Mouse (Mus musculus): ENCODE data around the gene Ercc8. TPM values are rescaled to one million over a fixed set of nuclear protein-coding genes. Genes with fewer than 3 reads are reported as not detected.
A peak's percentile ranks its signal among the peaks of the same experiment; 100 is the strongest.

Gene Ercc8
- polyA plus RNA-seq, 1 experiment from 2014 or later = 11.8 TPM

DNA sequence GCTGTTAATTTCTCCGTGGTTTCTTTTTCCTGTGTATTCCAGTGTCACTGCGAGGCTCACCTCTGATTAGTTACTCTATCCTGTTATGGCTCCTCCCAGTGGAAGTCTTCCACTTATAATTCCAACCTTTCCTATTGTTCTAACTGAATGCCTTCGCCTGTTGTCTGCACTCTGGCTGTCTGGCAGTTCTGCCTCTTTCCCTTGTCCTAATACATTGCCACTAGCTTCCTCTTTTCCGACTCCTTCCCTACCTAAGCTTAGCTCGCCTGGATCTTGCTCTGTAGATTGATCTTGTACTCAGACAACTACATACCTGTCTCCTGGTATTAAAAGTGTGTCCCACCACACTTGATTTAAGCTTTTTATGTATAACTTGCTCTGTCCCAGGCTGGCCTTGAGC is 22.3 kb downstream of the Ercc8 start:
- no peak for ATAC-seq (ENCODE audit: insufficient number of reproducible peaks, insufficient read depth, low FRiP score, low read depth)
- H3K27ac ChIP-seq (replicated peaks in 1 of 2; ENCODE audit: control insufficient read depth in 1 of 2, insufficient read depth in 1 of 2, low read depth in 2 of 2, low read length in 2 of 2) = 0 out of 4 replicates have a peak overlapping the region, but pooled peaks have one; percentile 3 to 19
- no peaks in the 10 kb centered on the region for H3K4me1 ChIP-seq (ENCODE audit: control insufficient read depth in 2 of 2, insufficient read depth in 2 of 2, low read length in 2 of 2)
- H3K9ac ChIP-seq (ENCODE audit: low read length) = no peak overlapping the region
- no peaks in the 10 kb centered on the region for H3K27me3 ChIP-seq (ENCODE audit: control insufficient read depth, insufficient read depth, low read length)
- no peak overlapping the region for H3K4me3 ChIP-seq (ENCODE audit: control insufficient read depth in 1 of 2, insufficient read depth in 1 of 2, low read depth in 1 of 2, low read length in 2 of 2)
- WGBS = 54% methylated on average over 5 of the region's 5 CpGs
- no peak overlapping the region; the same call in 1 of the 2 replicates for H3K4me2 ChIP-seq (ENCODE audit: low read length)
- H3K9me3 ChIP-seq (ENCODE audit: control insufficient read depth, low read length) = no peaks in the 10 kb centered on the region
- peaks cover 70% of the 10 kb centered on the region for H3K36me3 ChIP-seq (ENCODE audit: control insufficient read depth, insufficient read depth, low read length)

DNA sequence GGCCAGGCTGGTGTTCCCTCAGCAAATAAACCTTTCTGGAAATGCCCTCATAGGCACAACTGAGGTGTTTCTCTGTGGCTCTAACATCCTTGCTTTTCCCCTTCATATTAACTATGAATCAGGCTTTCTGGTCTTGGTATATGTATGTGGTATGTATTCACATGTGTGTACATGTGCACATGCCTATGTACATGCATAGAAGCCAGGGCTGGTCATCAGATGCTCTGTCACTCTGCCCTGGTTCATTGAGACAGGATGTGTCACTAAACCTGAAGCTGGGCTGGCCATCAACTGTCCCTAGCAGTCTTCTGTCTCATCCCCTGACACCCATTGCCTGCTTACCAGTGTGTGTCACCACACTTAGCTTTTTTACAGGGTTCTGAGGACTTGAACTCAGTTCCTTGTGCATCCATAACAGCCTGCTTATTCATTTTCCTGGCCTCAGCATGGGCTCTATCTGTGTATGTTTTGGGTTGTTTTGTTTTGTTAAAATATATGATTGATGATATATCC is 26.3 kb downstream of the Ercc8 start:
- Histone ChIP-seq H3K27me3 (ENCODE audit: control insufficient read depth, insufficient read depth, low read length) (no peaks in the 10 kb centered on the region), H3K4me1 (ENCODE audit: control insufficient read depth in 2 of 2, insufficient read depth in 2 of 2, low read length in 2 of 2) (no peaks in the 10 kb centered on the region), H3K9me3 (ENCODE audit: control insufficient read depth, low read length) (no peaks in the 10 kb centered on the region), H3K36me3 (ENCODE audit: control insufficient read depth, insufficient read depth, low read length) (peaks cover 61% of the 10 kb centered on the region), H3K27ac (replicated peaks in 1 of 2; ENCODE audit: control insufficient read depth in 1 of 2, insufficient read depth in 1 of 2, low read depth in 2 of 2, low read length in 2 of 2) (no peak overlapping the region), H3K9ac (ENCODE audit: low read length) (no peak overlapping the region), H3K4me2 (ENCODE audit: low read length) (no peak overlapping the region), H3K4me3 (ENCODE audit: control insufficient read depth in 1 of 2, insufficient read depth in 1 of 2, low read depth in 1 of 2, low read length in 2 of 2) (no peak overlapping the region)
- no peak for ATAC-seq (ENCODE audit: insufficient number of reproducible peaks, insufficient read depth, low FRiP score, low read depth)

DNA sequence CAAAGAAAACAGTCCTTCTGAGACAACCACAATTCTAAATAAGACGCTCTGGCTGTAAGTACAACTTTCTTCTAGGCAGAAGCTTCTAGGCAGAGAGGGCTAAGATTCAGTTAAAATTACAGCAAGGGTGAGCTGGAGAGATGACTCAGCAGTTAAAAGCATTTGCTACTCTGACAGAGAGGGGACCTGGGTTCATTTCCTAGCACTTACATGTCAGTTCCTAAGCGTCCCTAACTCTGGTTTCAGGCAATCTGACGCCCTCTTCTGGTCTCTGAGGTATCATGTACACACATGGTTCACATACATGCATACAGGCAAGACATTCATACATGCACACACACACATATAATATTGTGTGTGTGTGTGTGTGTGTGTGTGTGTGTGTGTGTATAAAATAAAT is 27.0 kb downstream of the Ercc8 start:
- no peak overlapping the region for H3K4me2 ChIP-seq (ENCODE audit: low read length)
- H3K27ac ChIP-seq (replicated peaks in 1 of 2; ENCODE audit: control insufficient read depth in 1 of 2, insufficient read depth in 1 of 2, low read depth in 2 of 2, low read length in 2 of 2) = no peak overlapping the region
- H3K36me3 ChIP-seq (ENCODE audit: control insufficient read depth, insufficient read depth, low read length) = peaks cover 57% of the 10 kb centered on the region
- no peaks in the 10 kb centered on the region for H3K4me1 ChIP-seq (ENCODE audit: control insufficient read depth in 2 of 2, insufficient read depth in 2 of 2, low read length in 2 of 2)
- no peak overlapping the region for H3K9ac ChIP-seq (ENCODE audit: low read length)
- no peak for ATAC-seq (ENCODE audit: insufficient number of reproducible peaks, insufficient read depth, low FRiP score, low read depth)
- 93% methylated on average over 3 of the region's 3 CpGs for WGBS
- no peaks in the 10 kb centered on the region for H3K27me3 ChIP-seq (ENCODE audit: control insufficient read depth, insufficient read depth, low read length)
- H3K4me3 ChIP-seq (ENCODE audit: control insufficient read depth in 1 of 2, insufficient read depth in 1 of 2, low read depth in 1 of 2, low read length in 2 of 2) = no peak overlapping the region
- no peaks in the 10 kb centered on the region for H3K9me3 ChIP-seq (ENCODE audit: control insufficient read depth, low read length)

DNA sequence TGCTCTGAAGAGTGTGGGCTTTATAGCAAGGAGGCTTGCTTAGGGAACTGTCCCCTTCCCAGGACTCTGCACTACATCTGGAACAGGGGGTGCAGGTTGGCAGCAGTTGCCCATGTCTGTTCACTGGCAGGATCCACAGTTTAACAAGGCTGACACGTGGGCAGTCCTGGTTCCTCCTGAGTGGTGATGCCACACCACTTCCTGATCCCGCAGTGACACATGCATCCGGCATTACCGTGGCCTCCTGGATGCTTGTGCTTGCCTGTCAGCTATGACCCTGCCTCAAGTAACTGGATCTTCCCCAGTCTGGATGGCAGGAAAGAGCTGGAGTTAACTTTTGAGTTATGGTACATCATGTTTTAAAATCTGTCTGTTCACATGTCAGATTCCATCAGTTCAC is 29.5 kb downstream of the Ercc8 start:
- Histone ChIP-seq H3K9me3 (ENCODE audit: control insufficient read depth, low read length) (no peaks in the 10 kb centered on the region), H3K9ac (ENCODE audit: low read length) (no peak overlapping the region), H3K4me3 (ENCODE audit: control insufficient read depth in 1 of 2, insufficient read depth in 1 of 2, low read depth in 1 of 2, low read length in 2 of 2) (no peak overlapping the region), H3K27me3 (ENCODE audit: control insufficient read depth, insufficient read depth, low read length) (no peaks in the 10 kb centered on the region), H3K36me3 (ENCODE audit: control insufficient read depth, insufficient read depth, low read length) (peaks cover 37% of the 10 kb centered on the region), H3K4me1 (ENCODE audit: control insufficient read depth in 2 of 2, insufficient read depth in 2 of 2, low read length in 2 of 2) (no peaks in the 10 kb centered on the region), H3K4me2 (ENCODE audit: low read length) (no peak overlapping the region), H3K27ac (replicated peaks in 1 of 2; ENCODE audit: control insufficient read depth in 1 of 2, insufficient read depth in 1 of 2, low read depth in 2 of 2, low read length in 2 of 2) (no peak overlapping the region)
- ATAC-seq (ENCODE audit: insufficient number of reproducible peaks, insufficient read depth, low FRiP score, low read depth) = no peak
- WGBS = 91% methylated on average over 4 of the region's 4 CpGs

DNA sequence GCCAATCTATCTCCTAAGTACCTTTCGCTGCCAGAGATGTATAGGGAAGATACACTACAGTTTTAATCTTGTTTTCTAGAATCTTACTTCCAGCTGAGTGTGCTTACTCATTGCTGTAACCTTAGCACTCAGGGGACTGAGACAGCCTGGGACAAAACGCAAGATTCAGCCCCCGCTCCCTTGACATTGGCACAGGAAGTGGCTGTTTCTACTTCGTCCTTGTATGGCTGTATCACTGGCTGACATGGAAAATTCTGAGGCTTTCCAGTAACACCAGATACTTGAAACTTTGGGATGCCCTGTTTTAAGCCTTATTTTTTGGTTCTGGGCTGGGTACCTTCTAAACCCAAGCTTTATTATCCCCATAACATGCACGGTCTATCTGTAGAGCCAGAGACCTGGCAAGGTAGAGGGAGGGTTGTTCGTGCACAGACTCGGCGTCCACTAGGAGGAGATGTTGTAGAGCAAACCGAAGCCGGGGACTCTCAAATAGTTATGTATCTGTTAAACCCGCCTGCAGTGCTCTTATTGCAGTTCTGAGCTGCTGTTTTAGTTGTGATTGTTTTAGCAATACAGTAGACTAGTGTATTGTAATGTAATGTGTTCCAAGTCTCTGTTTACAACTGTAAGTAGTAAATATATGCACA is 32.7 kb downstream of the Ercc8 start:
- no peaks in the 10 kb centered on the region for H3K4me1 ChIP-seq (ENCODE audit: control insufficient read depth in 2 of 2, insufficient read depth in 2 of 2, low read length in 2 of 2)
- no peaks in the 10 kb centered on the region for H3K9me3 ChIP-seq (ENCODE audit: control insufficient read depth, low read length)
- H3K27me3 ChIP-seq (ENCODE audit: control insufficient read depth, insufficient read depth, low read length) = no peaks in the 10 kb centered on the region
- no peak overlapping the region for H3K4me3 ChIP-seq (ENCODE audit: control insufficient read depth in 1 of 2, insufficient read depth in 1 of 2, low read depth in 1 of 2, low read length in 2 of 2)
- no peak overlapping the region for H3K9ac ChIP-seq (ENCODE audit: low read length)
- no peak overlapping the region for H3K27ac ChIP-seq (replicated peaks in 1 of 2; ENCODE audit: control insufficient read depth in 1 of 2, insufficient read depth in 1 of 2, low read depth in 2 of 2, low read length in 2 of 2)
- no peak overlapping the region for H3K4me2 ChIP-seq (ENCODE audit: low read length)
- WGBS = 48% methylated on average over 11 of the region's 11 CpGs
- peaks cover 36% of the 10 kb centered on the region for H3K36me3 ChIP-seq (ENCODE audit: control insufficient read depth, insufficient read depth, low read length)
- no peak for ATAC-seq (ENCODE audit: insufficient number of reproducible peaks, insufficient read depth, low FRiP score, low read depth)

DNA sequence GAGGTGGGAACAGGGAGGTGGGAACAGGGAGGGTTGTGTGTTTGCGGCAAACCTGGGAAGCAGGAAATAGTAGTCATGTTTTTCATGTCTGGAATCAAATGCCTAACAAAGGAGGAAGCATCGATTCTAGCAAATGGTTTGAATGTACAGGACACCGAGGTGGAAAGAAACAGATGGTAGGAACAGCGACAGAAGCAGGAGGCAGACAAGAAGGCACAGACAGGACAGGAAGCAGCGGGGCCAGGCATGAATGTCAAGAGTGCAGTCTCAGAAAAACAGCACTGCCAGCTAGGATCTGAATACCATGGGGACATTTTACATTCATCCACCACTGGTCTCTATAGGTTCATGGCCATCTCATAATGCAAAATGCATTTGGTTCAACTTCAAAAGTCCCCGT is 36.9 kb downstream of the Ercc8 start:
- WGBS = 84% methylated on average over 6 of the region's 6 CpGs
- no peak overlapping the region for H3K9ac ChIP-seq (ENCODE audit: low read length)
- no peaks in the 10 kb centered on the region for H3K4me1 ChIP-seq (ENCODE audit: control insufficient read depth in 2 of 2, insufficient read depth in 2 of 2, low read length in 2 of 2)
- peaks cover 24% of the 10 kb centered on the region for H3K36me3 ChIP-seq (ENCODE audit: control insufficient read depth, insufficient read depth, low read length)
- H3K4me3 ChIP-seq (ENCODE audit: control insufficient read depth in 1 of 2, insufficient read depth in 1 of 2, low read depth in 1 of 2, low read length in 2 of 2) = no peak overlapping the region
- no peak overlapping the region for H3K27ac ChIP-seq (replicated peaks in 1 of 2; ENCODE audit: control insufficient read depth in 1 of 2, insufficient read depth in 1 of 2, low read depth in 2 of 2, low read length in 2 of 2)
- no peaks in the 10 kb centered on the region for H3K9me3 ChIP-seq (ENCODE audit: control insufficient read depth, low read length)
- ATAC-seq (ENCODE audit: insufficient number of reproducible peaks, insufficient read depth, low FRiP score, low read depth) = no peak
- H3K27me3 ChIP-seq (ENCODE audit: control insufficient read depth, insufficient read depth, low read length) = no peaks in the 10 kb centered on the region
- H3K4me2 ChIP-seq (ENCODE audit: low read length) = no peak overlapping the region

DNA sequence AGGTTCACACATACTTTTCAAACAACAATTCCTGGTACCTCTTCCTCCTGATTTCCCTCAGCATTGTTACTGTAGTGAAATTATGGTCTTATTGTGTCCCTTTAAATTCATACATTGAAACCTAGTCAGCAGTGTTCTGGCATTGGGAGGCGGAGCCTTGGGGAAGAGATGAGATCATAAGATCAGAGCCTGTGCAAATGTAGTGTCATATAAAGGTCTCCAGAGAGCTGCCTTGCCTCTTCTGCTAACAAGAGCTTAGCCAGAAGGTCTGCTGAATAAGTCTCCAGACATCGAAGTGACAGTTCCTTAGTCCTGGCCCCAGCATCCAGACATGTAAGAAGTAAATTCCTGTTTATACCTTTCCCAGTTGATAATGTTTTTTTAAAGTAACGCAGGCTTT is 46.3 kb downstream of the Ercc8 start:
- Histone ChIP-seq H3K4me3 (ENCODE audit: control insufficient read depth in 1 of 2, insufficient read depth in 1 of 2, low read depth in 1 of 2, low read length in 2 of 2) (no peak overlapping the region), H3K9me3 (ENCODE audit: control insufficient read depth, low read length) (no peaks in the 10 kb centered on the region), H3K27me3 (ENCODE audit: control insufficient read depth, insufficient read depth, low read length) (no peaks in the 10 kb centered on the region), H3K9ac (ENCODE audit: low read length) (no peak overlapping the region), H3K36me3 (ENCODE audit: control insufficient read depth, insufficient read depth, low read length) (no peaks in the 10 kb centered on the region), H3K4me1 (ENCODE audit: control insufficient read depth in 2 of 2, insufficient read depth in 2 of 2, low read length in 2 of 2) (peaks cover 0 to 2% of the 10 kb centered on the region in 2 experiments; a peak in 1 of 4 replicates), H3K4me2 (ENCODE audit: low read length) (no peak overlapping the region), H3K27ac (replicated peaks in 1 of 2; ENCODE audit: control insufficient read depth in 1 of 2, insufficient read depth in 1 of 2, low read depth in 2 of 2, low read length in 2 of 2) (no peak overlapping the region)
- no peak for ATAC-seq (ENCODE audit: insufficient number of reproducible peaks, insufficient read depth, low FRiP score, low read depth)
- 87% methylated on average over 3 of the region's 3 CpGs for WGBS

DNA sequence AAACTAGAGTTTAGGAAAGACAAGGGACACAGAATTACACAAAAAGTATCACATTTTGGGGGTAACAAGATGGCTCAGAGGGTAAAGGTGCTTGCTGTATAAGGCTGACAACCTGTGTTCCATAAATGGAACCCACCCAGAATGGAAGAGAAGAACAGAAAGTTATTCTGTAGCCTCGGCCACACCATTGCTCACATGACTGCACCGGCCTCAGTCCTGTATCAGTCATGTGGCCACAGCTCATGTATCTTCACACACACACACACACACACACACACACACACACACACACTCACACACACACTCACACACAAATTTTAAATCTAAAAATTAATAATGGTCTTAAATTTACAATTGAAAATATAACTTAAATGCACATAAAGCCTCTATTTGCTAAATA is 48.9 kb downstream of the Ercc8 start:
- WGBS = 84% methylated on average over 2 of the region's 2 CpGs
- ATAC-seq (ENCODE audit: insufficient number of reproducible peaks, insufficient read depth, low FRiP score, low read depth) = no peak

More for the DNA sequence above, 48.9 kb downstream of the Ercc8 start:
- H3K36me3 ChIP-seq (ENCODE audit: control insufficient read depth, insufficient read depth, low read length) = no peaks in the 10 kb centered on the region
- no peak overlapping the region for H3K4me2 ChIP-seq (ENCODE audit: low read length)
- no peak overlapping the region for H3K9ac ChIP-seq (ENCODE audit: low read length)
- H3K9me3 ChIP-seq (ENCODE audit: control insufficient read depth, low read length) = no peaks in the 10 kb centered on the region
- H3K4me1 ChIP-seq (ENCODE audit: control insufficient read depth in 2 of 2, insufficient read depth in 2 of 2, low read length in 2 of 2) = peaks cover 0 to 2% of the 10 kb centered on the region in 2 experiments; a peak in 1 of 4 replicates
- H3K27me3 ChIP-seq (ENCODE audit: control insufficient read depth, insufficient read depth, low read length) = peaks cover 8% of the 10 kb centered on the region; the same call in 1 of the 2 replicates
- no peak overlapping the region for H3K4me3 ChIP-seq (ENCODE audit: control insufficient read depth in 1 of 2, insufficient read depth in 1 of 2, low read depth in 1 of 2, low read length in 2 of 2)
- H3K27ac ChIP-seq (replicated peaks in 1 of 2; ENCODE audit: control insufficient read depth in 1 of 2, insufficient read depth in 1 of 2, low read depth in 2 of 2, low read length in 2 of 2) = no peak overlapping the region
